In genomic region chr14:8032087-8032944, GRCm38 (mm10) we compare ENCODE assay signal across 10 mouse cellular contexts. TPM values are rescaled to one million over a fixed set of nuclear protein-coding genes. Genes with fewer than 3 reads are reported as not detected.
DNase-seq lines count a peak whose midpoint lies in the region; ATAC-seq and TF ChIP-seq lines count a peak whose summit lies in the region.
"Had no signal": no experiment of that assay in that cellular context is flagged by ENCODE, and none has a peak within 500 bp of the region (broad histone marks: within the 10 kb centered on the region; RNA-seq: fewer than 3 reads in every experiment).

No protein-coding gene starts in this region.

- H3K36me3 ChIP-seq in kidney, adult 2 months (ENCODE audit: control insufficient read depth, insufficient read depth, low read length) = no peaks in the 10 kb centered on the region
- H3K36me3 ChIP-seq in kidney, embryonic 15.5 days = no peaks in the 10 kb centered on the region
- no peaks in the 10 kb centered on the region for H3K36me3 ChIP-seq in kidney, embryonic 16.5 days (ENCODE audit: insufficient read depth, low read length)
- H3K36me3 ChIP-seq: embryonic facial prominence, embryonic 13.5 days; hindbrain, embryonic 10.5 days; limb, embryonic 15.5 days had no signal

- H3K27me3 ChIP-seq in kidney, adult 2 months (replicated peaks; ENCODE audit: control insufficient read depth, insufficient read depth, low read length) = no peaks in the 10 kb centered on the region
- no peaks in the 10 kb centered on the region for H3K27me3 ChIP-seq in kidney, embryonic 15.5 days
- H3K27me3 ChIP-seq in kidney, embryonic 16.5 days (ENCODE audit: insufficient read depth, low read length) = no peaks in the 10 kb centered on the region
- H3K27me3 ChIP-seq: embryonic facial prominence, embryonic 13.5 days; limb, embryonic 15.5 days had no signal

- peak; percentile 23 for DNase-seq in kidney, adult 2 months
- DNase-seq in adrenal gland, postnatal 36 days = peak; percentile 80 to 83
- DNase-seq in cerebellum, adult 9-10 months = peak; percentile 89
- DNase-seq in left cerebral cortex, postnatal 4 days = peak; percentile 51

- no peak overlapping the region for H3K4me2 ChIP-seq in kidney, embryonic 15.5 days
- no peak overlapping the region for H3K4me2 ChIP-seq in kidney, embryonic 16.5 days (replicated peaks; ENCODE audit: low read depth, low read length)
- H3K4me2 ChIP-seq: embryonic facial prominence, embryonic 13.5 days; limb, embryonic 15.5 days had no signal

- no peak overlapping the region for H3K27ac ChIP-seq in kidney, adult 2 months (ENCODE audit: insufficient read depth, low read depth, low read length)
- no peak overlapping the region for H3K27ac ChIP-seq in kidney, embryonic 15.5 days
- no peak overlapping the region for H3K27ac ChIP-seq in kidney, embryonic 16.5 days (ENCODE audit: low read length)
- H3K27ac ChIP-seq: embryonic facial prominence, embryonic 13.5 days; hindbrain, embryonic 10.5 days; limb, embryonic 15.5 days had no signal

- ATAC-seq in kidney, embryonic 15.5 days (replicated peaks; ENCODE audit: low FRiP score) = no peak
- no peak for ATAC-seq in kidney, embryonic 16.5 days (ENCODE audit: low FRiP score, low TSS enrichment)
- ATAC-seq in CD4-positive, CD25-positive, alpha-beta regulatory T cell, adult 4 months = no peak

- peaks cover 13% of the 10 kb centered on the region for H3K4me1 ChIP-seq in kidney, adult 2 months (ENCODE audit: control insufficient read depth, insufficient read depth, low read length)
- H3K4me1 ChIP-seq in kidney, embryonic 15.5 days = peaks cover 3% of the 10 kb centered on the region; the same call in 1 of the 2 replicates
- H3K4me1 ChIP-seq in kidney, embryonic 16.5 days (ENCODE audit: insufficient read depth, low read length) = no peaks in the 10 kb centered on the region
- H3K4me1 ChIP-seq: embryonic facial prominence, embryonic 13.5 days; limb, embryonic 15.5 days had no signal

- WGBS in kidney, adult 2 months = 57% methylated on average over 13 of the region's 13 CpGs
- 69% methylated on average over 13 of the region's 13 CpGs for WGBS in kidney, embryonic 15.5 days
- 66% methylated on average over 13 of the region's 13 CpGs for WGBS in kidney, embryonic 16.5 days

- intact Hi-C loops in left cerebral cortex, postnatal 4 days (cut with DNase I) = no loop called here

- no peaks in the 10 kb centered on the region for H3K9me3 ChIP-seq in kidney, embryonic 15.5 days (replicated peaks)
- H3K9me3 ChIP-seq in kidney, embryonic 16.5 days (ENCODE audit: low read length) = no peaks in the 10 kb centered on the region
- H3K9me3 ChIP-seq: embryonic facial prominence, embryonic 13.5 days; hindbrain, embryonic 10.5 days; limb, embryonic 15.5 days had no signal

- H3K9ac ChIP-seq in kidney, embryonic 15.5 days = no peak overlapping the region
- no peak overlapping the region for H3K9ac ChIP-seq in kidney, embryonic 16.5 days (replicated peaks; ENCODE audit: low read length)
- H3K9ac ChIP-seq: embryonic facial prominence, embryonic 13.5 days; limb, embryonic 15.5 days had no signal

- no peak for TF ChIP-seq POLR2A in kidney, adult 2 months (IDR thresholded peaks at IDR 0.05; ENCODE audit: low read depth, low read length)

- H3K4me3 ChIP-seq in kidney, adult 2 months (ENCODE audit: insufficient read depth, low read depth, low read length) = no peak overlapping the region
- H3K4me3 ChIP-seq in kidney, embryonic 15.5 days (replicated peaks) = no peak overlapping the region
- no peak overlapping the region for H3K4me3 ChIP-seq in kidney, embryonic 16.5 days (ENCODE audit: low read length)
- H3K4me3 ChIP-seq: embryonic facial prominence, embryonic 13.5 days; hindbrain, embryonic 10.5 days; limb, embryonic 15.5 days had no signal

- no peak; the same call in 1 of the 2 replicates for TF ChIP-seq CTCF in kidney, adult 2 months (conservative IDR thresholded peaks at IDR 0.05; ENCODE audit: insufficient read depth, insufficient read length, low read depth, low read length)

RNA-seq across cellular contexts. Expression of gene Abhd6, which starts 29.6 kb away (rescaled TPM):
- 37.4 and 38.9 TPM in 2 replicates for polyA plus RNA-seq in kidney, adult 2 months (2012; rRNA removed)
- 24.7 and 26.6 TPM in 2 replicates for polyA plus RNA-seq in kidney, embryonic 15.5 days (2015; fragmentation: Nextera tagmentation; extraction: Ambion mirVana)
- total RNA-seq in adrenal gland, postnatal 36 days (2021) = 100 to 1,000 TPM in 1 of 2 experiments, 10 to 100 TPM in 1; 70.4 to 108 TPM
- 10 to 100 TPM; 25.5 to 27.3 TPM for total RNA-seq in left cerebral cortex, postnatal 4 days (2021)
- polyA plus RNA-seq in kidney, embryonic 16.5 days (2015; fragmentation: Nextera tagmentation; extraction: Ambion mirVana) = 29.6 and 33.5 TPM in 2 replicates
- 10 to 100 TPM; 31.1 to 32.8 TPM for polyA plus RNA-seq in CD4-positive, CD25-positive, alpha-beta regulatory T cell, adult 4 months (2017; shearing (Covaris generic))

RNA-seq across cellular contexts. Expression of gene Dnase1l3, which starts 37.9 kb away (rescaled TPM):
- 0.37 and 3.0 TPM in 2 replicates for polyA plus RNA-seq in kidney, adult 2 months (2012; rRNA removed)
- 0.29 and 0.30 TPM in 2 replicates for polyA plus RNA-seq in kidney, embryonic 15.5 days (2015; fragmentation: Nextera tagmentation; extraction: Ambion mirVana)
- under 1 TPM; 0.20 to 0.43 TPM for total RNA-seq in adrenal gland, postnatal 36 days (2021)
- total RNA-seq in left cerebral cortex, postnatal 4 days (2021) = under 1 TPM in 1 of 2 experiments, not detected in 1; 0.06 TPM
- 0.30 and 0.31 TPM in 2 replicates for polyA plus RNA-seq in kidney, embryonic 16.5 days (2015; fragmentation: Nextera tagmentation; extraction: Ambion mirVana)
- polyA plus RNA-seq in CD4-positive, CD25-positive, alpha-beta regulatory T cell, adult 4 months (2017; shearing (Covaris generic)) = 1 to 10 TPM; 4.6 to 8.5 TPM

RNA-seq across cellular contexts. Expression of gene Rpp14, which starts 47.9 kb away (rescaled TPM):
- polyA plus RNA-seq in kidney, adult 2 months (2012; rRNA removed) = 9.0 and 13.8 TPM in 2 replicates
- polyA plus RNA-seq in kidney, embryonic 15.5 days (2015; fragmentation: Nextera tagmentation; extraction: Ambion mirVana) = 53.0 and 55.5 TPM in 2 replicates
- total RNA-seq in adrenal gland, postnatal 36 days (2021) = 10 to 100 TPM; 43.3 to 46.0 TPM
- 10 to 100 TPM; 24.4 to 24.7 TPM for total RNA-seq in left cerebral cortex, postnatal 4 days (2021)
- polyA plus RNA-seq in kidney, embryonic 16.5 days (2015; fragmentation: Nextera tagmentation; extraction: Ambion mirVana) = 54.1 and 58.6 TPM in 2 replicates
- 10 to 100 TPM; 36.6 to 42.7 TPM for polyA plus RNA-seq in CD4-positive, CD25-positive, alpha-beta regulatory T cell, adult 4 months (2017; shearing (Covaris generic))

Comparison
In these comparisons a context has a peak if more than half of its experiments do, and no peak if none do; other contexts are left out.
1. DNase-seq: peak in every context shown above with its lines; median percentile 89 in cerebellum, adult 9-10 months; 82 in adrenal gland, postnatal 36 days; 51 in left cerebral cortex, postnatal 4 days; 23 in kidney, adult 2 months.